Mouse (Mus musculus) midbrain, embryonic 14.5 days (tissue): Measurements from ENCODE around the gene Nlrc5. TPM values are rescaled to one million over a fixed set of nuclear protein-coding genes. Genes with fewer than 3 reads are reported as not detected.

Experiments used
- ATAC-seq: fragments of 200-750 bp; cut with Nextera tagmentation; 2 replicates; pipeline ENCODE4 v1.8.0; 2017; ENCODE audit warnings: moderate number of reproducible peaks, moderate library complexity; ENCODE audit not compliant: low FRiP score, low TSS enrichment
- DNase-seq: peaks from one replicate; pipeline ENCODE4 v3.0.0-alpha.2; 2015
- H3K27ac ChIP-seq: fragments of 300-500 bp; sonication (generic); replicated peaks from 2 replicates; pipeline ENCODE4 v1.5.1; 2014; ENCODE audit warnings: mild to moderate bottlenecking, low read depth, low read length, moderate library complexity
- H3K27me3 ChIP-seq: fragments of 300-500 bp; sonication (generic); 2 replicates; pipeline ENCODE4 v1.6.1; 2014; ENCODE audit warnings: low read length, control low read depth, mixed read lengths; ENCODE audit not compliant: control insufficient read depth, insufficient read depth
- H3K36me3 ChIP-seq: fragments of 300-500 bp; sonication (generic); 2 replicates; pipeline ENCODE4 v1.6.1; 2014; ENCODE audit warnings: low read length, control low read depth; ENCODE audit not compliant: control insufficient read depth, insufficient read depth
- H3K4me1 ChIP-seq: fragments of 300-500 bp; sonication (generic); 2 replicates; pipeline ENCODE4 v1.6.1; 2014; ENCODE audit warnings: mild to moderate bottlenecking, antibody characterized with exemption, low read length, control low read depth; ENCODE audit not compliant: control insufficient read depth, insufficient read depth
- H3K4me2 ChIP-seq: fragments of 300-500 bp; sonication (generic); 2 replicates; pipeline ENCODE4 v1.6.1; 2014; ENCODE audit warnings: mild to moderate bottlenecking, low read length, moderate library complexity
- H3K4me3 ChIP-seq: fragments of 300-500 bp; sonication (generic); replicated peaks from 2 replicates; pipeline ENCODE4 v1.5.1; 2014; ENCODE audit warnings: low read depth, low read length
- H3K9ac ChIP-seq: fragments of 300-500 bp; sonication (generic); replicated peaks from 2 replicates; pipeline ENCODE4 v1.6.1; 2014; ENCODE audit warnings: mild to moderate bottlenecking, low read length, moderate library complexity
- H3K9me3 ChIP-seq: fragments of 300-500 bp; sonication (generic); 2 replicates; pipeline ENCODE4 v1.6.1; 2016; ENCODE audit warnings: low read length, control low read depth, mixed read lengths; ENCODE audit not compliant: control insufficient read depth
- WGBS: fragments of 180-500 bp; shearing (Covaris S2); extraction: QIAGEN DNeasy Blood & Tissue Kit; methylation state at CpG from one replicate; pipeline ENCODE4 v1.1.7; 2014; 5-methylcytosine and 5-hydroxymethylcytosine counted together
- polyA plus RNA-seq: library from polyadenylated mRNA; unstranded; fragments of >200 nt; fragmentation: Nextera tagmentation; extraction: Ambion mirVana; gene quantifications from 2 replicates; pipeline ENCODE4 v1.2.1, GENCODE M21; 2014

Nlrc5 gene
- polyA plus RNA-seq, 1 experiment from 2014 or later, result 1.2 TPM

DNA sequence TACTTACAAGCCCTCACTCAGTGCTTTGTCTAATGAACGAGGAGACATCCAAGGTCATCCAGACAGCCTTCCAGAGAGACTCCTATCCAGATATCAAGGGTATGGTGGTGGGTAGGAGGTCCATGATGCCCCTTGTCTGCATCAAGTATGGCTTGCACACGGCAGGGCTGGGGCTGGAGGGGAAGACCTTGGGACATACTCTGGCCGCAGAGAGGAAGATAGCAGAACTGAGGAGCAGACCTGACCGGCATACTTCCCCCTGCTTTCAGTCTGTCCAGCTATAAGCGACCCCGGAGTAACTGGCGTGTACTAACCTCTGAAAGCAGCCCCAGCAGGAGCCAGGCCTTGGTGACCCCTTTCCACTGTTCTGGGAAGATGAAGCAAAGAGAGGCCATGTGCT, 24.6 kb upstream of the Nlrc5 start:
- Histone ChIP-seq H3K36me3 (no peaks in the 10 kb centered on the region), H3K9ac (no peak overlapping the region), H3K27me3 (no peaks in the 10 kb centered on the region), H3K4me1 (no peaks in the 10 kb centered on the region), H3K9me3 (no peaks in the 10 kb centered on the region), H3K4me3 (no peak overlapping the region), H3K4me2 (no peak overlapping the region), H3K27ac (no peak overlapping the region)
- ATAC-seq, result no peak
- 88% methylated on average over 7 of the region's 7 CpGs for WGBS
- DNase-seq, result no peak

DNA sequence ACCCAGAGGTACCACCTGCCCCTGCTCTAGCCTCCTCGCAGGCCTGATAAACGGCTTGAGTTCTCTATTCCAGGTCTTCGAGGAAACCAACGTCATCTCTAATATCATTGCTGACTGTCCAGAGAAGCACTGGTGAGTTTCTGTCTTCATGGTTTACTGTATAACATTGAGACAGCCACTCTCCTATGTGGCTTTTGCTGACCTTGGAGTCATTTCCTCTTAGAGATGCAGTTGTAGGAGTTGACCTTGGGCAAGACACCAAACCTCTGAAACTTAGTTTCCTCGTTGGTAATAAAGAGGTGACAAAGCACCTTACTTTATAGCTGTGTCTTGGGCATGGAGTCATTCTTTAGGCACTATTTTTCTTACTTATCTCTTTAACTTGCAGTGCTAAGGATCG, 21.6 kb upstream of the Nlrc5 start:
- no peak overlapping the region for H3K9ac ChIP-seq
- no peak overlapping the region for H3K4me2 ChIP-seq
- WGBS, result 92% methylated on average over 6 of the region's 6 CpGs
- no peaks in the 10 kb centered on the region for H3K4me1 ChIP-seq
- no peak for DNase-seq
- H3K27ac ChIP-seq, result no peak overlapping the region
- no peaks in the 10 kb centered on the region for H3K9me3 ChIP-seq
- no peak for ATAC-seq
- H3K4me3 ChIP-seq, result no peak overlapping the region
- no peaks in the 10 kb centered on the region for H3K27me3 ChIP-seq
- H3K36me3 ChIP-seq, result no peaks in the 10 kb centered on the region

DNA sequence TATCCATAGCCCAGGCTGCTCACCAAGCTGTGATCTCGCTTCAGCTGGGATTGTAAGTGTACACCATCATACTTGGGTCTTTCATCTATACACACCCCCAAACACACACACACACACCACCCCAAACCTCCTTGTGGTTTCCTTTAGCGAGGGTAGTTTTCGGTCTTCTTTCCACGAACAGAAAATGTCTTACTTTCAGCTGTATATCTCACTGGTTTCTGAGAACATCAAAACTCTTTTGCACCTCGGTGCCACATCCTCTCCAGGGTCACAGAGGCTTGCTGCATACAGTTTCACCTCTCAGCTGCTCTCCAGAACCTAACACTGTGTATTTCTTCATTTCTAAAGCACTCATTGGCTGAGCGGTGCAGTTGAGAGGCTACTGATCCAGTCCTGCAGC, 20.6 kb upstream of the Nlrc5 start:
- Histone ChIP-seq H3K4me3 (no peak overlapping the region), H3K4me2 (no peak overlapping the region), H3K9ac (no peak overlapping the region), H3K27ac (no peak overlapping the region), H3K36me3 (no peaks in the 10 kb centered on the region), H3K27me3 (no peaks in the 10 kb centered on the region), H3K4me1 (no peaks in the 10 kb centered on the region), H3K9me3 (no peaks in the 10 kb centered on the region)
- 89% methylated on average over 6 of the region's 6 CpGs for WGBS
- DNase-seq (no peak), ATAC-seq (no peak)

DNA sequence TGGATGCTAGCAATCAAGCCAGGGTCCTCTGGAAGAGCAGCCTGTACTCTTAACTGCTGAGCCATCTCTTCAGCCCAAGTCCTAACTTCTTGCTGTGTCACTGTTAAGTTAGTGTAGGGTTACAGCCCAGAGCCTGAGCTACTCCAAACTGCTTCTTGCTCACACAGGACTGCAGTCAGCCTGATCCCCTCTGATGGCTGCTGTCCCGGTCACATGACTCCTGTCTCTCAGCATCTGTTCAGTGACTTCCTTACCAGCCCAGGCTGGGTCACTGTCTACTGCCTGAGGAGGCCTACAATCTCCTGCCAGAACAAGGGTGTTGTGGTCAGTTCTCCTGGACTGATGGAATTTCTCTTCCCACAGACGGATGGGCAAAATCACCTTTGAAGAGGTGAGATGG, 18.9 kb upstream of the Nlrc5 start:
- no peaks in the 10 kb centered on the region for H3K9me3 ChIP-seq
- no peak overlapping the region for H3K4me2 ChIP-seq
- H3K4me1 ChIP-seq, result no peaks in the 10 kb centered on the region
- H3K9ac ChIP-seq, result no peak overlapping the region
- no peak overlapping the region for H3K27ac ChIP-seq
- no peaks in the 10 kb centered on the region for H3K36me3 ChIP-seq
- DNase-seq, result no peak
- WGBS, result 71% methylated on average over 2 of the region's 2 CpGs
- ATAC-seq, result no peak
- no peaks in the 10 kb centered on the region for H3K27me3 ChIP-seq
- H3K4me3 ChIP-seq, result no peak overlapping the region

DNA sequence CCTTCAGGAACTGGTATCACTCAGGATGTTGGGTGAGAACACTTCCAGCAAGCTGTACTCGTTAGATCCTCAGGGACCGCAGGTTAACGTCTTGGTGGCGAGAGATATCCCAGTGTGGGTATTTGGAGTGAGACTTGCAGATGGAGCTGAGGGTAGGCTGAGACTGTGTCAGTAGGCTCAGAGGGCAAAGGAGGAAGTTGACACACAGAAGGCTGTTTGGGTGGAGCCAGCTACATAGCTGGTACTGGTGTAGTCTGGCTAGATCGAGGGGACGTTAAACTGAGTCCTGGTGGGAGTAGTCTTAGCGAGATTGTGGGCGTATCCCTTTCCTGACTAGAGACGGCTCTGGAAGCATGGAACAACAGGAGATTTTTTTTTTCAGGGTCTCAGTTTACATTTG, 16.1 kb upstream of the Nlrc5 start:
- no peak overlapping the region for H3K4me2 ChIP-seq
- H3K9ac ChIP-seq, result no peak overlapping the region
- no peaks in the 10 kb centered on the region for H3K27me3 ChIP-seq
- 87% methylated on average over 9 of the region's 9 CpGs for WGBS
- no peak overlapping the region for H3K4me3 ChIP-seq
- ATAC-seq (no peak), DNase-seq (no peak)
- no peak overlapping the region for H3K27ac ChIP-seq
- no peaks in the 10 kb centered on the region for H3K36me3 ChIP-seq
- H3K9me3 ChIP-seq, result no peaks in the 10 kb centered on the region
- no peaks in the 10 kb centered on the region for H3K4me1 ChIP-seq

DNA sequence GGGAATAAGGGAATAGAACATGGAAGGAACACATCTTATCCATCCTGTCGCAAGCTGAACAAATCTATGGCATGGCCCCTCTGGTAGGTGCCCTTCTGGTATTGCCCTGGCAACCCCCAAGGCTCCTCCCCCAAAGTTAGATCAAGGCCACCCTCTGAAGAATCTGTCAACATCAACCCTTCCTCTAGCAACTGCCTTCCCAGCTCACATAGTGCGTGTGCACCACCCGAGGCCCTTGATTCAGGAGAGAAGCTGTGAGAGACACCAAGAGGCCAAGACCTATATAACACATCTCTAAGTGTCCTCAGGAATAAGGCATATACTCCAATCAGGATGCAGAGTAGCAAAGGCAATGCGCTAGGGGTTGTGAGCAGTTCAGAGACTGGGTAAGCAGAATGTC, 11.9 kb upstream of the Nlrc5 start:
- no peak for ATAC-seq
- WGBS, result 91% methylated on average over 4 of the region's 4 CpGs

DNA sequence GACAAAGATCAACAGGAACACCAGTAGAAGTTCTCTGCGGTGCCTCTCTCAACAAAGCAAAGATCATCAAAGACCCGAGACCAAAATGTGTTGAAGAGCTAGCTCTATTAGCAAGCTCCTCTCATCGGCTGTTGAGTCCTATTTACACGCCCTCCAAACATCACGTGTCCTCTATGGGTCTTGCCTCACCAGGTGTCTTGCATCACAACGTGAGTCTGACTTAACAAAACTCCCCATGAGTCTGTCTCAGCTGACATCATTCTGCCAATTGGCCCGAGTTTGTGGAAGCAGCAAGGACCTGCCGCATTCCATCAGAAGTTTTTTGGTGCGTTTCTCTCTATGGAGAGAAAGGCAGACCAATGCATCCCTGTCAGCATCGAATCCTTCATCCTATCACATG, 6.2 kb upstream of the Nlrc5 start:
- no peaks in the 10 kb centered on the region for H3K36me3 ChIP-seq
- ATAC-seq (no peak), DNase-seq (no peak)

More for the DNA sequence above, 11.9 kb upstream of the Nlrc5 start:
- Histone ChIP-seq H3K9ac (no peak overlapping the region), H3K9me3 (no peaks in the 10 kb centered on the region), H3K4me3 (no peak overlapping the region), H3K27me3 (no peaks in the 10 kb centered on the region), H3K4me1 (no peaks in the 10 kb centered on the region), H3K36me3 (no peaks in the 10 kb centered on the region), H3K27ac (no peak overlapping the region), H3K4me2 (no peak overlapping the region)
- DNase-seq, result no peak

DNA sequence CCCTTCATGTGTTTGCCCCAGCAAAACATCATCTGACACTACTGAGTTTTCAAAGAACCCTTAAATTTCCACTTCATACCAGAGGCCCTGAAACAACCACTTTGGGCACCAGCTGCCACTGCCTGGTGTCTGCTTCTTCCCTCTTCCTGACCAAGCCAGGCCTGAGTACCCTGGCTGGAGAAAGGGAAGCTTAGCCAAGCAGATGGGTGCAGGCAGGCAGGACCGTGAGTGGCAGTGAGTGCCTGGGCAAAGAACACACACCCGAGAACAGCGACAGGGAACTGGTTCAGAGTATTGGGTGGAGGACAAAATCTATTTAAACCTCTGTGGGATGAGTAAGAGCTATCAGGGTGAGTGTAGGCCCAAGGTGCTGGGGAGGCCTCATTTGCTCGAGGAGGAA, 5.7 kb upstream of the Nlrc5 start:
- no peak overlapping the region for H3K4me2 ChIP-seq
- ATAC-seq, result no peak
- no peak for DNase-seq
- H3K4me3 ChIP-seq, result no peak overlapping the region
- H3K27me3 ChIP-seq, result peaks cover under 1% of the 10 kb centered on the region; the same call in 1 of the 2 replicates
- H3K9me3 ChIP-seq, result no peaks in the 10 kb centered on the region
- WGBS, result 81% methylated on average over 4 of the region's 4 CpGs
- no peak overlapping the region for H3K27ac ChIP-seq
- no peaks in the 10 kb centered on the region for H3K4me1 ChIP-seq
- no peak overlapping the region for H3K9ac ChIP-seq
- H3K36me3 ChIP-seq, result no peaks in the 10 kb centered on the region

More for the DNA sequence above, 6.2 kb upstream of the Nlrc5 start:
- 81% methylated on average over 10 of the region's 10 CpGs for WGBS
- no peak overlapping the region for H3K4me2 ChIP-seq
- no peaks in the 10 kb centered on the region for H3K27me3 ChIP-seq
- no peak overlapping the region for H3K4me3 ChIP-seq
- H3K4me1 ChIP-seq, result no peaks in the 10 kb centered on the region
- H3K9me3 ChIP-seq, result no peaks in the 10 kb centered on the region
- H3K27ac ChIP-seq, result no peak overlapping the region
- no peak overlapping the region for H3K9ac ChIP-seq

DNA sequence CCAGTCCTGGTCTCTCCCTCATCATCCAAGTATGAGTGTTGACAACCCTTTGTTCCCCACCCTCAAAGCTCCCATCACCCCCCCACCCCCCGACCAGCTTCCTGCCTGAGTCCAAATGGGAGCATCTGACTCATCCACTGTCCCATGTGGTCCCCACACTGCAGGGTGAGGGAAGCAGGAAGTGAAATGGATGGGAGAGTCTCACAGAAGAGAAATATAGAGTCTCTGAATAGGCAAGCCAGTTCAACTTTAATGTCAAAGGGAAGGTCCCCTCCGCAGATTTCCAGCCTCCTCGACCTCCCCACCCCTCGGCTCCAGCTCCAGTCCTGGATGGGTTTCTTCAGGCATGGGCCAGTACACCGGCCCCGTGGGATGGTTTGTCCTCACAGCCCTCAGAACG, 4.8 kb upstream of the Nlrc5 start:
- Histone ChIP-seq H3K4me2 (no peak overlapping the region), H3K4me3 (no peak overlapping the region), H3K9me3 (no peaks in the 10 kb centered on the region), H3K27me3 (peaks cover 7% of the 10 kb centered on the region; the same call in 1 of the 2 replicates), H3K4me1 (no peaks in the 10 kb centered on the region), H3K9ac (no peak overlapping the region), H3K27ac (no peak overlapping the region), H3K36me3 (no peaks in the 10 kb centered on the region)
- 82% methylated on average over 7 of the region's 7 CpGs for WGBS
- DNase-seq (no peak), ATAC-seq (no peak)
